Mouse (Mus musculus) G1E (cell line): ENCODE measurements around the gene Rinl.

Experiments used
- CTCF ChIP-seq: IDR thresholded peaks from 2 replicates; pipeline ENCODE4 v1.5.1; 2012; ENCODE audit warnings: low read depth, low read length, inconsistent platforms, mixed read lengths
- GATA1 ChIP-seq: IDR thresholded peaks from 2 replicates; pipeline ENCODE4 v1.6.1; 2012; ENCODE audit warnings: borderline replicate concordance, low read length, inconsistent platforms, mixed read lengths
- GATA2 ChIP-seq: IDR thresholded peaks from 2 replicates; pipeline ENCODE4 v1.6.1; 2012; ENCODE audit warnings: low read depth, low read length, inconsistent platforms, borderline replicate concordance
- POLR2AphosphoS5 ChIP-seq: IDR thresholded peaks from 2 replicates; pipeline ENCODE4 v1.6.1; 2012; ENCODE audit warnings: low read depth, low read length, inconsistent platforms; ENCODE audit not compliant: insufficient replicate concordance
- TAL1 ChIP-seq: conservative IDR thresholded peaks from 2 replicates; pipeline ENCODE4 v1.6.1; 2012; ENCODE audit warnings: low read depth, low read length, inconsistent platforms, mixed read lengths

GRCm38 (mm10) chr7:28824941-28825685 lies 36.3 kb downstream of the Rinl start, which contains the start of gene Ech1:
- TF ChIP-seq CTCF (no peak), GATA1 (no peak), POLR2AphosphoS5 (no peak), GATA2 (no peak), TAL1 (no peak)
